Mouse (Mus musculus) heart, postnatal 0 days (tissue): Measurements from ENCODE around the gene Icam5. TPM values are rescaled to one million over a fixed set of nuclear protein-coding genes. Genes with fewer than 3 reads are reported as not detected.
A peak's percentile ranks its signal among the peaks of the same experiment; 100 is the strongest.

Source experiments
- ATAC-seq: fragments of 200-750 bp; cut with Nextera tagmentation; 2 replicates; pipeline ENCODE4 v1.8.0; 2017; ENCODE audit warnings: low read depth, moderate number of reproducible peaks, moderate library complexity; ENCODE audit not compliant: insufficient read depth
- DNase-seq: peaks from one replicate; pipeline ENCODE4 v3.0.0-alpha.2; 2016; ENCODE audit warnings: low spot score
- H3K27ac ChIP-seq: fragments of 300-500 bp; sonication (generic); 2 replicates; pipeline ENCODE4 v1.5.1; 2014; ENCODE audit warnings: low read depth, mild to moderate bottlenecking
- H3K27me3 ChIP-seq: fragments of 300-500 bp; sonication (generic); 2 replicates; pipeline ENCODE4 v1.6.1; 2014; ENCODE audit warnings: low read length, mixed read lengths; ENCODE audit not compliant: control insufficient read depth, insufficient read depth
- H3K36me3 ChIP-seq: fragments of 300-500 bp; sonication (generic); replicated peaks from 2 replicates; pipeline ENCODE4 v1.6.1; 2014; ENCODE audit warnings: low read length, mixed read lengths; ENCODE audit not compliant: control insufficient read depth, insufficient read depth
- H3K4me1 ChIP-seq: fragments of 300-500 bp; sonication (generic); 2 replicates; pipeline ENCODE4 v1.6.1; 2014; ENCODE audit warnings: antibody characterized with exemption; ENCODE audit not compliant: control insufficient read depth, insufficient read depth
- H3K4me2 ChIP-seq: fragments of 300-500 bp; sonication (generic); 2 replicates; pipeline ENCODE4 v1.6.1; 2014; ENCODE audit warnings: low read depth, mild to moderate bottlenecking, low read length, moderate library complexity
- H3K4me3 ChIP-seq: fragments of 300-500 bp; sonication (generic); 2 replicates; pipeline ENCODE4 v1.5.1; 2014; ENCODE audit warnings: low read depth, low read length
- H3K9ac ChIP-seq: fragments of 300-500 bp; sonication (generic); replicated peaks from 2 replicates; pipeline ENCODE4 v1.6.1; 2014; ENCODE audit warnings: low read depth, low read length, mixed read lengths
- H3K9me3 ChIP-seq: fragments of 300-500 bp; sonication (generic); replicated peaks from 2 replicates; pipeline ENCODE4 v1.6.1; 2016; ENCODE audit warnings: low read length; ENCODE audit not compliant: control insufficient read depth
- CTCF ChIP-seq: IDR thresholded peaks from 2 replicates; pipeline ENCODE4 v1.5.1; 2016; ENCODE audit warnings: antibody characterized with exemption, control low read depth, low read depth
- EP300 ChIP-seq: IDR thresholded peaks from 2 replicates; pipeline ENCODE4 v1.6.1; 2016; ENCODE audit warnings: antibody characterized with exemption, low read depth
- WGBS: fragments of 180-500 bp; shearing (Covaris S2); extraction: QIAGEN DNeasy Blood & Tissue Kit; methylation state at CpG from one replicate; pipeline ENCODE4 v1.1.7; 2014; 5-methylcytosine and 5-hydroxymethylcytosine counted together
- microRNA counts: library from miRNA; unstranded; fragments of <30 nt; microRNA quantifications from one replicate; lab custom pipeline; 2015
- microRNA-seq: library from miRNA; unstranded; fragments of <30 nt; microRNA quantifications from one replicate; pipeline ENCODE4, GENCODE M21; 2016
- polyA plus RNA-seq: library from polyadenylated mRNA; unstranded; fragments of >200 nt; fragmentation: Nextera tagmentation; extraction: Ambion mirVana; gene quantifications from 2 replicates; pipeline ENCODE4 v1.2.1, GENCODE M21; 2015
- total RNA-seq: library from RNA; depleted of rRNA; stranded (reverse); fragments of >200 nt; gene quantifications from 2 replicates; pipeline ENCODE4 v1.2.3, GENCODE M21; 2014; ENCODE audit warnings: low replicate concordance; rRNA removed

Icam5 gene
- total and polyA plus RNA-seq, 2 experiments from 2014 or later = 0.04 TPM; not detected in 1

GRCm38 (mm10) chr9:21074173-21074572 lies 42.3 kb downstream of the Icam5 start:
- no peak overlapping the region for H3K4me2 ChIP-seq
- 83% methylated on average over 1 of the region's 1 CpGs for WGBS
- DNase-seq (no peak), ATAC-seq (no peak)
- no peaks in the 10 kb centered on the region for H3K9me3 ChIP-seq
- no peak overlapping the region for H3K4me3 ChIP-seq
- no peak overlapping the region for H3K9ac ChIP-seq
- H3K27ac ChIP-seq = no peak overlapping the region
- peaks cover 48% of the 10 kb centered on the region for H3K36me3 ChIP-seq
- TF ChIP-seq CTCF (no peak), EP300 (no peak)
- H3K4me1 ChIP-seq = peaks cover 9% of the 10 kb centered on the region; the same call in 1 of the 2 replicates
- no peaks in the 10 kb centered on the region for H3K27me3 ChIP-seq

- H3K27ac ChIP-seq = no peak overlapping the region
- no peak for TF ChIP-seq CTCF
- TF ChIP-seq EP300 = no peak
- H3K9me3 ChIP-seq = no peaks in the 10 kb centered on the region
- DNase-seq (no peak), ATAC-seq (no peak)
- peaks cover 9% of the 10 kb centered on the region; the same call in 1 of the 2 replicates for H3K4me1 ChIP-seq
- H3K4me2 ChIP-seq = no peak overlapping the region
- H3K9ac ChIP-seq = no peak overlapping the region
- H3K4me3 ChIP-seq = no peak overlapping the region
- WGBS = 89% methylated on average over 3 of the region's 3 CpGs
- no peaks in the 10 kb centered on the region for H3K27me3 ChIP-seq
- H3K36me3 ChIP-seq = peaks cover 63% of the 10 kb centered on the region
Observed at GRCm38 (mm10) chr9:21075625-21076024, 43.8 kb downstream of the Icam5 start.

- Histone ChIP-seq H3K36me3 (peaks cover 94% of the 10 kb centered on the region), H3K27me3 (no peaks in the 10 kb centered on the region), H3K4me3 (no peak overlapping the region), H3K4me1 (peaks cover 8% of the 10 kb centered on the region), H3K27ac (no peak overlapping the region), H3K9ac (no peak overlapping the region), H3K9me3 (no peaks in the 10 kb centered on the region), H3K4me2 (no peak overlapping the region)
- DNase-seq (no peak), ATAC-seq (no peak)
- no peak for TF ChIP-seq CTCF
- no peak for TF ChIP-seq EP300
- 64% methylated on average over 9 of the region's 9 CpGs for WGBS
Observed at GRCm38 (mm10) chr9:21081127-21081526, 49.3 kb downstream of the Icam5 start.

- 28% methylated on average over 3 of the region's 3 CpGs for WGBS
Observed at GRCm38 (mm10) chr9:21083324-21083723, 51.5 kb downstream of the Icam5 start.

More at GRCm38 (mm10) chr9:21083324-21083723, 51.5 kb downstream of the Icam5 start:
- no peak overlapping the region for H3K9ac ChIP-seq
- no peak overlapping the region for H3K4me3 ChIP-seq
- no peak overlapping the region for H3K27ac ChIP-seq
- H3K4me1 ChIP-seq = peaks cover 8% of the 10 kb centered on the region
- H3K4me2 ChIP-seq = no peak overlapping the region
- no peak for DNase-seq
- H3K9me3 ChIP-seq = no peaks in the 10 kb centered on the region
- 0 out of 2 replicates have a peak, but pooled peaks have one; percentile 5 for ATAC-seq
- no peaks in the 10 kb centered on the region for H3K27me3 ChIP-seq
- H3K36me3 ChIP-seq = peaks cover 91% of the 10 kb centered on the region
- TF ChIP-seq EP300 (no peak), CTCF (no peak)

MicroRNA genes within 50 kb of the gene (microRNA counts, 519-probe panel; counts per million panel counts)
- microRNA mmu-miR-1900 (lab: Ali Mortazavi, UCI) = not detected

Small RNA genes lying within 50 kb of the gene (microRNA-seq; reads per million reads assigned to microRNA genes)
- gene Mir1900 = not detected
- gene Mir7082 = not detected

Other genes starting within 250 kb of the Icam5 start
- gene Col5a3, start 217.0 kb upstream of the Icam5 start, total RNA-seq = 4.6 and 8.8 TPM in 2 replicates
- 1.4 and 1.6 TPM in 2 replicates for gene Col5a3, start 217.0 kb upstream of the Icam5 start, polyA plus RNA-seq
- not detected in 2 replicates for gene Rdh8, start 213.6 kb upstream of the Icam5 start, total RNA-seq
- not detected in 2 replicates for gene Rdh8, start 213.6 kb upstream of the Icam5 start, polyA plus RNA-seq
- gene A230050P20Rik, start 163.4 kb upstream of the Icam5 start, total RNA-seq = 4.0 and 6.8 TPM in 2 replicates
- 4.9 and 5.3 TPM in 2 replicates for gene A230050P20Rik, start 163.4 kb upstream of the Icam5 start, polyA plus RNA-seq
- gene Angptl6, start 152.3 kb upstream of the Icam5 start, total RNA-seq = 0.43 TPM in 1 of 2 replicates, not detected in the other
- gene Angptl6, start 152.3 kb upstream of the Icam5 start, polyA plus RNA-seq = 2.0 and 2.3 TPM in 2 replicates
- gene Ppan, start 143.9 kb upstream of the Icam5 start, total RNA-seq = 17.4 and 21.2 TPM in 2 replicates
- gene Ppan, start 143.9 kb upstream of the Icam5 start, polyA plus RNA-seq = 15.2 and 16.9 TPM in 2 replicates
- 74.5 and 86.8 TPM in 2 replicates for gene Eif3g, start 133.4 kb upstream of the Icam5 start, total RNA-seq
- 161 and 172 TPM in 2 replicates for gene Eif3g, start 133.4 kb upstream of the Icam5 start, polyA plus RNA-seq
- gene Dnmt1, start 72.2 kb upstream of the Icam5 start, total RNA-seq = 27.4 and 56.9 TPM in 2 replicates
- gene Dnmt1, start 72.2 kb upstream of the Icam5 start, polyA plus RNA-seq = 15.4 and 16.1 TPM in 2 replicates
- 6.9 and 7.4 TPM in 2 replicates for gene S1pr2, start 55.3 kb upstream of the Icam5 start, total RNA-seq
- gene S1pr2, start 55.3 kb upstream of the Icam5 start, polyA plus RNA-seq = 8.5 and 8.6 TPM in 2 replicates
- gene Mrpl4, start 29.3 kb upstream of the Icam5 start, total RNA-seq = 239 and 285 TPM in 2 replicates
- gene Mrpl4, start 29.3 kb upstream of the Icam5 start, polyA plus RNA-seq = 193 and 195 TPM in 2 replicates
- 16.2 and 19.1 TPM in 2 replicates for gene Icam1, start 16.1 kb upstream of the Icam5 start, total RNA-seq
- gene Icam1, start 16.1 kb upstream of the Icam5 start, polyA plus RNA-seq = 9.0 and 10.6 TPM in 2 replicates
- 2.4 TPM in 1 of 2 replicates, not detected in the other for gene Icam4, start 2.7 kb upstream of the Icam5 start, total RNA-seq
- 1.3 and 1.6 TPM in 2 replicates for gene Icam4, start 2.7 kb upstream of the Icam5 start, polyA plus RNA-seq
- gene Zglp1, start 35.0 kb downstream of the Icam5 start, total RNA-seq = not detected in 2 replicates
- 0.30 TPM in 1 of 2 replicates, not detected in the other for gene Zglp1, start 35.0 kb downstream of the Icam5 start, polyA plus RNA-seq
- 0.23 TPM in 1 of 2 replicates, not detected in the other for gene Gm49373, start 41.0 kb downstream of the Icam5 start, total RNA-seq
- 0.12 and 0.18 TPM in 2 replicates for gene Gm49373, start 41.0 kb downstream of the Icam5 start, polyA plus RNA-seq
- 63.8 and 79.5 TPM in 2 replicates for gene Fdx1l, start 41.5 kb downstream of the Icam5 start, total RNA-seq
- gene Fdx1l, start 41.5 kb downstream of the Icam5 start, polyA plus RNA-seq = 51.1 and 51.6 TPM in 2 replicates
- gene Gm38431, start 59.9 kb downstream of the Icam5 start, total RNA-seq = 0.66 and 1.6 TPM in 2 replicates
- 0.34 TPM in 2 replicates for gene Gm38431, start 59.9 kb downstream of the Icam5 start, polyA plus RNA-seq
- 40.8 and 48.3 TPM in 2 replicates for gene Raver1, start 59.9 kb downstream of the Icam5 start, total RNA-seq
- gene Raver1, start 59.9 kb downstream of the Icam5 start, polyA plus RNA-seq = 15.5 and 15.9 TPM in 2 replicates
- 16.7 and 17.9 TPM in 2 replicates for gene Tyk2, start 99.2 kb downstream of the Icam5 start, total RNA-seq
- gene Tyk2, start 99.2 kb downstream of the Icam5 start, polyA plus RNA-seq = 7.7 and 8.3 TPM in 2 replicates
- gene Cdc37, start 117.9 kb downstream of the Icam5 start, total RNA-seq = 32.9 and 50.1 TPM in 2 replicates
- 176 and 183 TPM in 2 replicates for gene Cdc37, start 117.9 kb downstream of the Icam5 start, polyA plus RNA-seq
- 10.2 and 14.6 TPM in 2 replicates for gene Pde4a, start 133.6 kb downstream of the Icam5 start, total RNA-seq
- gene Pde4a, start 133.6 kb downstream of the Icam5 start, polyA plus RNA-seq = 16.6 and 17.5 TPM in 2 replicates
- gene Keap1, start 207.3 kb downstream of the Icam5 start, total RNA-seq = 67.9 and 79.0 TPM in 2 replicates
- gene Keap1, start 207.3 kb downstream of the Icam5 start, polyA plus RNA-seq = 42.7 and 45.7 TPM in 2 replicates
- not detected in 2 replicates for gene S1pr5, start 216.4 kb downstream of the Icam5 start, total RNA-seq
- 0.10 and 0.15 TPM in 2 replicates for gene S1pr5, start 216.4 kb downstream of the Icam5 start, polyA plus RNA-seq
- 41.2 and 67.4 TPM in 2 replicates for gene Atg4d, start 233.2 kb downstream of the Icam5 start, total RNA-seq
- gene Atg4d, start 233.2 kb downstream of the Icam5 start, polyA plus RNA-seq = 53.6 and 56.1 TPM in 2 replicates